Mouse (Mus musculus): ENCODE results near the gene Olfr1016. TPM values are rescaled to one million over a fixed set of nuclear protein-coding genes. Genes with fewer than 3 reads are reported as not detected.

The Olfr1016 gene
- polyA plus RNA-seq (2012; rRNA removed), result not detected in 2 replicates

GRCm38 (mm10) chr2:85802444-85802843, at the start of gene Olfr1016:
Gene Olfr1016 (minus strand): TSS chr2:85802544.
- WGBS, result 87% methylated on average over 2 of the region's 2 CpGs
- DNase-seq (ENCODE audit: low read depth, low spot score), result no peak

- 86% methylated on average over 1 of the region's 1 CpGs for WGBS
- no peak for DNase-seq (ENCODE audit: low read depth, low spot score)
Observed at GRCm38 (mm10) chr2:85846730-85847129, 44.4 kb upstream of the Olfr1016 start, which contains the start of gene Olfr1020. Gene Olfr1020 (plus strand): TSS chr2:85847030.

GRCm38 (mm10) chr2:85845383-85845782, 43.0 kb upstream of the Olfr1016 start, which contains the start of gene Olfr1019:
Gene Olfr1019 (minus strand): TSS chr2:85845483.
- no peak for DNase-seq (ENCODE audit: low read depth, low spot score)

GRCm38 (mm10) chr2:85818179-85818578, 15.8 kb upstream of the Olfr1016 start, which contains the start of gene Olfr1018:
Gene Olfr1018 (plus strand): TSS chr2:85818479.
- no peak for DNase-seq (ENCODE audit: low read depth, low spot score)

- 85% methylated on average over 4 of the region's 4 CpGs for WGBS
- DNase-seq (ENCODE audit: low read depth, low spot score), result no peak
Observed at GRCm38 (mm10) chr2:85804501-85804900, 2.2 kb upstream of the Olfr1016 start.

GRCm38 (mm10) chr2:85792331-85792730, 10.0 kb downstream of the Olfr1016 start:
- WGBS, result 58% methylated on average over 2 of the region's 2 CpGs

GRCm38 (mm10) chr2:85781717-85782116, 20.6 kb downstream of the Olfr1016 start, which contains the start of gene Olfr1015:
Gene Olfr1015 (plus strand): TSS chr2:85782017.
- DNase-seq (ENCODE audit: low read depth, low spot score), result no peak

More at GRCm38 (mm10) chr2:85792331-85792730, 10.0 kb downstream of the Olfr1016 start:
- DNase-seq (ENCODE audit: low read depth, low spot score), result no peak

GRCm38 (mm10) chr2:85772413-85772812, 29.9 kb downstream of the Olfr1016 start, which contains the start of gene Olfr1014:
Gene Olfr1014 (plus strand): TSS chr2:85772713.
- no peak for DNase-seq (ENCODE audit: low read depth, low spot score)

GRCm38 (mm10) chr2:85766798-85767197, 35.5 kb downstream of the Olfr1016 start, which contains the start of gene Olfr1013:
Gene Olfr1013 (plus strand): TSS chr2:85767098.
- no peak for DNase-seq (ENCODE audit: low read depth, low spot score)

- WGBS, result 53% methylated on average over 1 of the region's 1 CpGs
- no peak for DNase-seq (ENCODE audit: low read depth, low spot score)
Observed at GRCm38 (mm10) chr2:85762666-85763065, 39.7 kb downstream of the Olfr1016 start, which contains the start of gene Olfr1012. Gene Olfr1012 (minus strand): TSS chr2:85762766.

GRCm38 (mm10) chr2:85753822-85754221, 48.5 kb downstream of the Olfr1016 start:
- WGBS, result 79% methylated on average over 4 of the region's 4 CpGs
- DNase-seq (ENCODE audit: low read depth, low spot score), result no peak

Other genes with a start within 250 kb of the Olfr1016 start
- not detected in 2 replicates for gene Olfr996, start 223.3 kb downstream of the Olfr1016 start, polyA plus RNA-seq (2012; rRNA removed)
- not detected in 2 replicates for gene Olfr998, start 213.6 kb downstream of the Olfr1016 start, polyA plus RNA-seq (2012; rRNA removed)
- gene Olfr1000, start 190.6 kb downstream of the Olfr1016 start, polyA plus RNA-seq (2012; rRNA removed), result not detected in 2 replicates
- not detected in 2 replicates for gene Olfr1002, start 151.8 kb downstream of the Olfr1016 start, polyA plus RNA-seq (2012; rRNA removed)
- gene Olfr154, start 138.1 kb downstream of the Olfr1016 start, polyA plus RNA-seq (2012; rRNA removed), result not detected in 2 replicates
- gene Olfr1006, start 123.8 kb downstream of the Olfr1016 start, polyA plus RNA-seq (2012; rRNA removed), result not detected in 2 replicates
- gene Olfr1008, start 113.1 kb downstream of the Olfr1016 start, polyA plus RNA-seq (2012; rRNA removed), result not detected in 2 replicates
- not detected in 2 replicates for gene Olfr1009, start 87.1 kb downstream of the Olfr1016 start, polyA plus RNA-seq (2012; rRNA removed)
- not detected in 2 replicates for gene Olfr1012, start 39.8 kb downstream of the Olfr1016 start, polyA plus RNA-seq (2012; rRNA removed)
- gene Olfr1013, start 35.4 kb downstream of the Olfr1016 start, polyA plus RNA-seq (2012; rRNA removed), result not detected in 2 replicates
- not detected in 2 replicates for gene Olfr1014, start 29.8 kb downstream of the Olfr1016 start, polyA plus RNA-seq (2012; rRNA removed)
- gene Olfr1015, start 20.5 kb downstream of the Olfr1016 start, polyA plus RNA-seq (2012; rRNA removed), result not detected in 2 replicates
- gene Olfr1018, start 15.9 kb upstream of the Olfr1016 start, polyA plus RNA-seq (2012; rRNA removed), result not detected in 2 replicates
- gene Olfr1019, start 42.9 kb upstream of the Olfr1016 start, polyA plus RNA-seq (2012; rRNA removed), result not detected in 2 replicates
- not detected in 2 replicates for gene Olfr1020, start 44.5 kb upstream of the Olfr1016 start, polyA plus RNA-seq (2012; rRNA removed)
- gene Olfr1022, start 66.0 kb upstream of the Olfr1016 start, polyA plus RNA-seq (2012; rRNA removed), result not detected in 2 replicates
- gene Olfr1023, start 83.1 kb upstream of the Olfr1016 start, polyA plus RNA-seq (2012; rRNA removed), result not detected in 2 replicates
- not detected in 2 replicates for gene Olfr1024, start 102.5 kb upstream of the Olfr1016 start, polyA plus RNA-seq (2012; rRNA removed)
- not detected in 2 replicates for gene Olfr1025-ps1, start 112.6 kb upstream of the Olfr1016 start, polyA plus RNA-seq (2012; rRNA removed)
- not detected in 2 replicates for gene Olfr1026, start 119.0 kb upstream of the Olfr1016 start, polyA plus RNA-seq (2012; rRNA removed)
- gene Olfr1028, start 147.9 kb upstream of the Olfr1016 start, polyA plus RNA-seq (2012; rRNA removed), result not detected in 2 replicates
- not detected in 2 replicates for gene Olfr1029, start 171.4 kb upstream of the Olfr1016 start, polyA plus RNA-seq (2012; rRNA removed)
- gene Olfr1030, start 176.7 kb upstream of the Olfr1016 start, polyA plus RNA-seq (2012; rRNA removed), result not detected in 2 replicates
- gene Olfr1031, start 187.8 kb upstream of the Olfr1016 start, polyA plus RNA-seq (2012; rRNA removed), result not detected in 2 replicates
- not detected in 2 replicates for gene Olfr1032, start 203.0 kb upstream of the Olfr1016 start, polyA plus RNA-seq (2012; rRNA removed)
- gene Olfr1033, start 218.1 kb upstream of the Olfr1016 start, polyA plus RNA-seq (2012; rRNA removed), result 0.12 and 0.34 TPM in 2 replicates
- gene Olfr1034, start 243.3 kb upstream of the Olfr1016 start, polyA plus RNA-seq (2012; rRNA removed), result 0.01 and 0.03 TPM in 2 replicates

All from large intestine, adult 2 months (tissue).